Mouse (Mus musculus) MN1 (cell line): ENCODE data around the gene Ptbp3.
A peak's percentile ranks its signal among the peaks of the same experiment; 100 is the strongest.
"Not testable (repeated sequence)": the region's sequence is repeated elsewhere in the genome, so short reads cannot be mapped to it uniquely, and the experiment has no call there.

Source experiments
- DNase-seq: peaks from one replicate; pipeline ENCODE4 v3.0.0-alpha.2; 2016; ENCODE audit warnings: low spot score

Gene Ptbp3

GRCm38 (mm10) chr4:59549175-59549976, at the start of gene Ptbp3:
Gene Ptbp3, minus strand, starts transcription at chr4:59549364.
- DNase-seq: peak; percentile 93

DNA sequence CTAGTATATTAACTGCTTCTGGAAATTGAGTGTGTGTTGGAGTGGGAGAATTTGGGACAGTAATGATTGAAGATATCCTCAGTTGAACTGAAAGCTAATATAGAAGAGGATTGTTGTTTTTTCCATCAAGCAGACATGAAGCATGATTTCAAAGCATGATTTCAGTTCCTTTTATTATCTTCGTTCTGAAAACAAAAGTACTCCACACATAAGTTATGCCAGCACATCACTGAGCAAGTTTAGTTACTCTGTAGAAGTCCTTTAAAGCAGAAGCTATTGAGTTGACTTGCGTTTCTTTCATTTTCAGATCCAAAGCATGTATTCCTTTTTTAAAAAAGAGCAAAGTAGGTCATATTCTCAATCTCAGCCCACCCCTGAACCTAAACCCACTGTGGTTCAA, 47.4 kb upstream of the Ptbp3 start:
- no peak for DNase-seq

- no peak for DNase-seq
These were observed 45.5 kb upstream of the Ptbp3 start for GRCm38 (mm10) chr4:59594614-59595013.

DNA sequence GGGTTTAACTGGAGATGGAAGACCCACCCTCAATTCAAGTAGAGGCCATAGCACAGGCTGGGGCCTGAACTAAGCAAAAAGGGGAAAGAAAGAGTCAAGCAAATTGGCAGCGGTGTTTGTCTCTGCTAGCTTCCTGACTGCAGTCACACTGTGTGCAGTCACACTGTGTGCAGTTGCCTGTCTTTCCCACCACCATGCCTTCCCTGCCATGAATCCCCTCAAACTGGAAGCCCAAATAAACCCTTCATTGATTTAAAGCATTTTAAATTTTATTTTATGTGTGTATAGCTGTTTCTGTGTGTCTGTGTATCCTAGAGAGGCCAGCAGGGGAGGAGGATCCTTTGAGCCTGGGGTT, 38.7 kb upstream of the Ptbp3 start:
- no peak for DNase-seq

DNA sequence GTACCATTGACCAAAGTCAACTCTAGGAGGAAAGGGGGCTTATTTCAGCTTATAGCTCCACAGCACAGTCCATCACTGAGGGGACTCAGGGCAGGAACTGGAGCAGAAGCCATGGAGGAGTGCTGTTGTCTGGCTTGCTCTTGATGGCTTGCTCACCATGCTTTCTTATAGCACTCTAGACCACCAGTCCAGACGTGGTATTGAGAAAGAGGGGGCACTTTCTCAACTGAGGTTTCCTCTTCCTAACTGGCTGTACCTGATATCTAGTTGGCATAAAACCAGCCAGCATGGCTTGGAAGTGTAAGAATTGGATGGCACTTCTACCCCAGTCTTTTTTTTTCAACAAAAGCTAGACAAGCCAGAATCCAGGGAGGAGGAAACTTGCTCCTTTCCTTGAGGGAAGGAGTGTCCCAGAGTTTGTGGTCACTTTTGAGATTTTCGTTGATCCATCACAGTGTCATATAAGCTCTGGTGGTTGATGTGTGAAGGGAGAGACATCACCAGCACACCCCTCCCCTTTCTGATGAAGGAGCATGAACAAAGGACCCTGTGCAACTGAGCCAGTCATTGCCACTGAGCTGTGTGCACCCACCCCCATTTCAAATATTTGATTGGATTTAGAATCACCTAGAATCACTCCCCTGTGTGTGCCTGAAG, 38.2 kb upstream of the Ptbp3 start:
- DNase-seq: no peak

DNA sequence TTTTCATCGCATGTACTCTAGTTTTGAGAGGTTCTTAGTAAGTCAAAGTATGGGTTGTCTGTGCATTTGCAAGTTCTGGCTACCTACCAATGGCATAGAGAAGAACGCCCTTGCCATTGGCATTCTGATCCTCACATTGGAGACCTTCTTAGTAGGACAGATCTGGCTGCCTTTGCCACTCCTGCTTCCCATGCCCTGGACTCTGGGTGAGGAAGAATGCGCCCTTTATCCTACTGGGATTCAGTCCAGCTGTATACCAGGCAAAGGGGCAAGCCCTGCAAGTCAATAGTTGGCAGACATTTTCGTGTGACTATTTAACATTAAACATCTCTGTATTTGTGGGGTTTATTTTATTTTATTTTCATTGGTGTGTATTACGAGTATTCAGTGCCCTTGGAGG, 35.9 kb upstream of the Ptbp3 start:
- DNase-seq: no peak

DNA sequence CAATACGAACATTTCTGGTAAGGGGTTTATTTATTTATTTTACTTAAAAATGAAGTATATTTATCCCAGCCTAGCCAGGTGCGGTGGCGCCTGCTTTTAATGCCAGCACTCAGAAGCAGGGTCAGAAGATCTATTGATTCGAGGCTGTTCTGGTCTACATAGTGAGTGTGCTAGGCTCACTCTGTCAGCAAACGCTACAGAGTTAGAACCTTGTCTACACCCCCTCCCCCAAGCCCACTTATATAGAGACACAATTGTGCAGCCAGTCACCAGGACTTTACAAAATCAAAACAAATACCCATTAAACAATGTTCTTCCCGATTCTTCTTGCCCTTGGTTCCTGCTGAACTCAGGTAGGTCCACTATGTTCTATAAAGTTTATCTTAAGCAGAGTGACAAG, 33.0 kb upstream of the Ptbp3 start:
- peak; percentile 6 for DNase-seq

- peak; percentile 99 for DNase-seq
These were observed 32.4 kb upstream of the Ptbp3 start, which contains the start of gene Hsdl2 for GRCm38 (mm10) chr4:59581314-59582185. Gene Hsdl2, plus strand, starts transcription at chr4:59581563.

GRCm38 (mm10) chr4:59580495-59581281, 31.5 kb upstream of the Ptbp3 start:
- peak; percentile 66 for DNase-seq

DNA sequence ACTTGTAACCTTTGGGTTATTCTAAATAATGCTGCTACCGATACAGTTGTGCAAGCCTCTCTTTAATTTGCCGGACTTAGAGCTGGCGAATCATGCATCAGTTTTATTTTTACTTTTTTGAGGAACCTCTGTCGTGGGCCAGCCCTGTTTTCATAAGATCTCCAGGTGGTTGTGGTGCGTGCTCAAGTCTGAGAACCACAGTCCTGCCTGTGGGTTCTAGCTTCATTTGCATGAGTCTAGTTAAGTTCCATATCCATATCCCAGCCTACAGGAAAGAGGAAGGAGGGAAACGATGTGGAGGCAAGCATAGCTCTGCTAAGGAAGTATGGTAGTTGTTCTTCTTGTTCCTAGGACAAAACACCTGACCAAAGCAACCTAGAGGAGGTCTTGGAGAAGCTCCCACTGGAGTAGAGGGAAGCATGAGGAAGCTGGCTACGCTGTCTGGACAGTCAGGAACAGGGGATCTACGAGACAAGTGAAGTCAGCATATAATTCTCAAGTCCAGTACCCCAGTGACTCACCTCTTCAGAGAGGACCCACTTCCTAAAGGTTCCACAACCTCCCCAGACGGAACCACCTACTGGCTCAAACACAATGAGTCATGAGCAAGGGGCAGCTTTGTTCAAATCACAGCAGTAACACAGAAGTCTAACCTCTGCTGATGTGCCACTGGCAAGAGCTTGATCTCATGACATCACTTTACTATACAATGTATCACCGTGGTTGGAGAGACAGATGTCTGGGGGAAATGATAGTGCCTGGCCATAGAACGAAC, 26.2 kb upstream of the Ptbp3 start:
- DNase-seq: no peak

DNA sequence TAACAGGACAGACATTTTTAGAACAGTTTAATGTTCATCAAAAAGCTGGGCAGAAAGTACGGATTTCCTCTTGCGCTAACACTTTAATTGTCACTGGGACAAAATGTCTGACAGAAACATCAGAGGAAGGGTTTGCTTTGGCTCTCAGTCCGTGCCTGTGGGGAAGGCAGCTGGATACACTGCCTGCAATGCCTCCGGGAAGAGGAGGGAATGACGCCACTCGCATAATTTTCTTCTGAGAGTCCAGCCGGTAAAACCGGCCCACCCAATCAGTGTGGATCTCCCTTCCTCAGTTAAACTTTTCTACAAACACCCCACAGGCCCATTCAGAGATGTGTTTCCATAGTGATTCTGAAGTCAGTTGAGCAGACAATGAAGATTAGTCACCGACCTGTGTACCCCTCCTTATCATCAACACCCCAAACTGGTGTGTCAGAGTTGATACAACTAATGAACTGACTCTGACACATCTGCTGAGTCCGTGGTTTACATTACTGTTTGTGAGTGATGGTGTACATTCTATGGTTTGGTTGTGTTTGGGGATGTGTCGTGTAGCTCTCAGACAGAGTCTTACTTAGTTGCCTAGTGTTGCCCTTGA, 23.5 kb upstream of the Ptbp3 start:
- no peak for DNase-seq

- not testable (repeated sequence) for DNase-seq
These were observed 21.4 kb upstream of the Ptbp3 start for GRCm38 (mm10) chr4:59570519-59570918.

GRCm38 (mm10) chr4:59569538-59569937, 20.4 kb upstream of the Ptbp3 start:
- peak; percentile 77 for DNase-seq

DNA sequence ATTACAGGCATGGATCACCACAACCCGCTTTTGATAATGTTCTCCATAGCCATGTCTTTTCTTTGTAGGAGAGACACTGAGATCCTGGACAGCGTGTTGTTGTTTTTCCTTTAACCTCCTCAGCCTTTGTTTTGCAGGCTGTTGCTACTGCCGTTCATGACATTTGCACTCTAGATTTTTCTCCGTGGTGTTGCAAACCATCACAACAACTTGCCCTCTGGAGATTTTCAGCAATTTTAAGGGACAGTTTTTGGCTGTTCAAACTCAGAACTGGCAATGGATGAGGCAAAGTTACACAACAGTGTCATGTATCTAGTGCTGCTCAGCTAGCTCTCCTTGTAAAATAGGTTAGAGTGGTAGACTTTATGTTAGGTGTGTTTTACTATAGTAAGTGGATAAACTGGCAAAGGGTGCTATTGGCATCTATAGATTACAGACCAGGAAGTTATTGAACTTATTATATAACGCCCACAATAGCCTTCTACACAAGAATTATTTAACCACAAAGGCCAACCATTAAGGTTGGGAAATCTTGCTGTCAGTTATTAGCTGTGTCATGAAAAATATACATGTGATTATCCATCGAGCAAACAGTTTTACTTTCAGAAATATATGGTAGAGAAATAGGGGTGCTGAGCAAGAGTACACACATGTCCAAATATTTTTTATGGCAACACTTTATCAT, 18.6 kb upstream of the Ptbp3 start:
- DNase-seq: no peak

DNA sequence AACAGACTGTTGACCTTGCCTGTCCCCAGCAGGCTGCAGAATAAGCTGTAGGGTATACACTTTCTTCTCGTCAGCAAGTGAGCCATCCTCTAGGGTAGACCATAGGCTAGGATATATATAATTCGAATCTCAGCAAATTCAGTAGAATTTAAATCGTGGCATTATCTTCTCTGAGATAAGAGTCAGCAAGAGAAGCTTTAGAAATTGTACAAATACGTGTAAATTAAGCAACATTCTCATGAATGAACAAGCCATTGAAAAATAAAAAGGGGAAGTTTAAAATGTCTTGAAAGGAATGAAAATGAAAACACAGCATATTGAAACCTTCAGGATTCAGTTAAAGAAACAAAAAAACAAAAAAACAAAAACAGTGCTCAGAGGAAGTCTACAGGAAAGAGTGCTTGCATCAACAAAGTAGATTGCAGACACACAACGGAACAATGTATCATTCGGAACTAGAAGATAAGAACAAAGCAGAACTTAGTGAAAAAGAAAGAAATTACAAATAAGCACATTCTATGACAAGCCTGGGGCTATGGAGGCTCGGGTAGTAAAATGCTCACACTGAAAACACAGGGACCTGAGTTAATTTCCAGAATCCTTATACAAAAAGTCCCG, 16.5 kb upstream of the Ptbp3 start:
- no peak for DNase-seq

DNA sequence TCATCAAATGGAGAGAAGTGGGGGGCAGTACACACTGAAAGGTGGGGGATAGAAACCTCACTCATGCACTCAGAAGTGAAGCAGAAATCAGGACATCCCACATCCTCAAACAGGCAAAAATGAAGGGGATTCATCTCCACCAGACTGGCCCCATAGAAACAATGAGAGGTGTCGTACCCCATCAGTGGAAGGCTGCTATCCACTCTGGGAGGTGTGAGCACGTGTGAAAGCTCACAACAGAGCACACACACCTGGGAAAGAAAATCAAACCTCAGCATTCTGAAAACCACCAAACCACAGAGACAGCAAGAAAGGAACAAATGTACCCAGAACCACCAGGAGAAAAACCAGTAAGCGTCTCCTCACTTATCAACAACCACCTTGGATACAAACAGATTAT, 15.0 kb upstream of the Ptbp3 start:
- DNase-seq: no peak

DNA sequence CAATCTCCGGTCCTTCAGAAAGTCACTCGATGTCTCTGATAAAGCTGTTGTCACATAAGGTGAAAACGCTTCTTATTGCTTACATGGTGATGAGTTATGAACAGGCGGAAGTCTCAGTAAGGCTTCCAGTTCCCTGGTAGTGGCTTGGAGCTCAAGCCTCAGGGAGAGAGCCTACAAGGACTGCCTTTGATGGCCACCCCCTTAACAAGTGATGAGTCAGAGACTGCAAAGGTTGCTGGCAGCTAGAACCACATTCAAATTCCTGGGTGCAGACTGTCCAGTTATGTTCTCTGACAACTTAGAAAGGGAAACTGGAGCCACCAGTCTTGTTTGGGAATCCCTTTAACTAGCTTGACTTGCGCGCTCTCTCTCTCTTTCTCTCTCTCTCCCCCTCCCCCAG, 11.0 kb upstream of the Ptbp3 start:
- no peak for DNase-seq

GRCm38 (mm10) chr4:59558096-59558720, 9.0 kb upstream of the Ptbp3 start:
- DNase-seq: no peak

- not testable (repeated sequence) for DNase-seq
These were observed 8.2 kb upstream of the Ptbp3 start for GRCm38 (mm10) chr4:59557343-59557742.
